Mouse (Mus musculus) lung, adult 2 months (tissue): ENCODE data around the gene Sez6l.

Experiments used
- CTCF ChIP-seq: fragments of 200-500 bp; IDR thresholded peaks from 2 replicates; pipeline ENCODE4 v1.5.1; 2011; ENCODE audit warnings: mild to moderate bottlenecking, low read length, control low read depth; ENCODE audit not compliant: insufficient read depth
- POLR2A ChIP-seq: fragments of 200-500 bp; IDR thresholded peaks from 2 replicates; pipeline ENCODE4 v1.6.1; 2011; ENCODE audit warnings: low read depth, mild to moderate bottlenecking, control low read depth, low read length, borderline replicate concordance; ENCODE audit errors: extremely low read depth

DNA sequence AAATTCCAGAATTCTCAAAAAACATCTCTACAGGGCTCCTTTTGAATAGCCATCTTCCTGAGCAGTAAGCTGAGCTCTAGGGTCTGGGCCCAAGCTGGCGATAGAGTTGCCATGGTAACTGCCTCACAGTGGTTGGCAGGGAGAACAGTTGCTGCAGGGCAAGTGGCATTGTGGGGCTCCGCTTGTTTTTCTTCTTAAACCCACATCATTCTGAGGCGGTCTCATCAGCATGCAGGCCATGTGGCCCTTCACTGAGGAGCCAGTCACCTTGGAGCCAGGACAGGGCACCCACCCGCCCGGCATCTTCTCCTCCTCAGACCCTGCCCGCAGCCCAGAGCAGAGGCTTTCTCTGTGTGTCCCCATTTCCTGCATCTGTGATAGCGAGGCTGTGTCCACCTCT, 205.1 kb downstream of the Sez6l start:
- TF ChIP-seq CTCF (no peak), POLR2A (no peak)
